Mouse (Mus musculus): ENCODE measurements around the gene Cpvl. TPM values are rescaled to one million over a fixed set of nuclear protein-coding genes. Genes with fewer than 3 reads are reported as not detected.

Cpvl gene
- polyA plus RNA-seq, 1 experiment from 2014 or later: 0.82 TPM

DNA sequence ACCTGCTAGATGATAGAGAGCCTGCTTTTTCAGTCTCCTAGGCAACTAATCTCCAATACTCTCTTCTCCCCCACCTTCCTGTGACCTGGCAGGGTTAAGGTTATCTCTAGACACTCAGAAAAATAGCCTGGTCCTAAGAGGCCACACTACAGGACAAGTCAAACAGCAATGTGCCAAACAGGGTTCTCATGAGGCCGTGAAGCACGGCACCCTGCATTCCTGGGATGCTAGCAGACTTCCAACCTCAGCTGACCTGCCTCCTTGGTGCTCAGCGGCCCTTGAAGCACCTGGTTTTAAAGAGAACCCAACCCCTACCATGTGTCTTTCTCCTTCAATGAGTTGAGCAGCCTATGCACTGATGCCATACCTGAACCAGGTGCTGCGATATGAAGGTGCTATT is 22.0 kb downstream of the Cpvl start:
- no peak overlapping the region for H3K27ac ChIP-seq (ENCODE audit: low read depth, low read length)
- no peaks in the 10 kb centered on the region for H3K27me3 ChIP-seq (replicated peaks; ENCODE audit: control insufficient read depth, insufficient read depth, low read length)
- H3K9ac ChIP-seq (ENCODE audit: low read depth, low read length): no peak overlapping the region
- no peak for TF ChIP-seq CTCF (IDR thresholded peaks at IDR 0.05; ENCODE audit: low read depth)
- no peaks in the 10 kb centered on the region for H3K4me1 ChIP-seq (replicated peaks; ENCODE audit: control insufficient read depth, insufficient read depth, low read length)
- H3K9me3 ChIP-seq (ENCODE audit: control insufficient read depth): no peaks in the 10 kb centered on the region
- H3K4me3 ChIP-seq (ENCODE audit: low read depth, low read length): no peak overlapping the region
- 63% methylated on average over 4 of the region's 4 CpGs for WGBS
- H3K4me2 ChIP-seq (replicated peaks; ENCODE audit: low read depth): no peak overlapping the region
- no peaks in the 10 kb centered on the region for H3K36me3 ChIP-seq (ENCODE audit: control insufficient read depth, insufficient read depth)
- ATAC-seq: no peak

DNA sequence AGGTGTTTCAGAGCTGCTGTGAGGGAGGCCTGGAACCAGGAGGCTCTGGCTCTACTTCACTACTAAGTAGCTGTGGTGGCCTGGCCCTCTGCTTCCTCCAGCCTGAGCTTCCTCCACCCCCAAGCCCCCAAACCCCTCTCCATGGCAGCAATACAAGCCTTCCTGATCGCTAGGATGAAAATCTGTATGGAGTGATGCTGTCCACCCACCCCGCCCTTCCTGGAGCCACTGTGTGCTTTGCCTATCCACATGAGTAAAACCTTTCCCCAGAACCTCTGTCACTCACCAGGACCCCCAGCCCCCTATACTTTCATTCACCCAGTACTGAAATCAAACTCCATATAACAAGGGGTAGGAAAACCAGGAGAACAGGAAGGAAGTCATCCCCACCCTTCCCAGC is 22.6 kb downstream of the Cpvl start:
- no peaks in the 10 kb centered on the region for H3K36me3 ChIP-seq (ENCODE audit: control insufficient read depth, insufficient read depth)
- H3K27me3 ChIP-seq (replicated peaks; ENCODE audit: control insufficient read depth, insufficient read depth, low read length): no peaks in the 10 kb centered on the region
- H3K9ac ChIP-seq (ENCODE audit: low read depth, low read length): no peak overlapping the region
- 83% methylated on average over 2 of the region's 2 CpGs for WGBS
- no peaks in the 10 kb centered on the region for H3K4me1 ChIP-seq (replicated peaks; ENCODE audit: control insufficient read depth, insufficient read depth, low read length)
- H3K27ac ChIP-seq (ENCODE audit: low read depth, low read length): no peak overlapping the region
- TF ChIP-seq CTCF (IDR thresholded peaks at IDR 0.05; ENCODE audit: low read depth): no peak
- H3K9me3 ChIP-seq (ENCODE audit: control insufficient read depth): no peaks in the 10 kb centered on the region
- ATAC-seq: no peak
- H3K4me2 ChIP-seq (replicated peaks; ENCODE audit: low read depth): no peak overlapping the region
- no peak overlapping the region for H3K4me3 ChIP-seq (ENCODE audit: low read depth, low read length)

DNA sequence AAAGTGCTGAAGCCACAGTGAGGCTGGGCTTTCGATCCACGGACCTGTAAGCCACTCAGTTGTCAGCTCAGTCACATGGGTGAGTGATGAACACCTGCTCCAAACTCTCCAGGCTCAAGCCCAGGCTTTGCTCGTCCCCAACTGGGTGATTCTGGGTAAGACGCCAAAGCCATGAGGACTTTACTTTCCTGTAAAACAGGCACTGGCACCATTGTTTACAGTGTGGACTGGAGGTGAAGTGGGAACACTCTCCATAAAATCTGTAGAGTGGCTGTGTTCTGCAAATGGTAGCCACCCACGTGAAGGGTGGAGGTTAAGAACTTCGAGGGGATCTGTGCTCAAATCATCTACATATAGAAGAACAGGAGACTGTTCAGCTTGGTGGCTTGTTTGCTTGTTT is 23.2 kb downstream of the Cpvl start:
- H3K27me3 ChIP-seq (replicated peaks; ENCODE audit: control insufficient read depth, insufficient read depth, low read length): no peaks in the 10 kb centered on the region
- H3K4me3 ChIP-seq (ENCODE audit: low read depth, low read length): no peak overlapping the region
- H3K9ac ChIP-seq (ENCODE audit: low read depth, low read length): no peak overlapping the region
- H3K4me1 ChIP-seq (replicated peaks; ENCODE audit: control insufficient read depth, insufficient read depth, low read length): no peaks in the 10 kb centered on the region
- no peak overlapping the region for H3K27ac ChIP-seq (ENCODE audit: low read depth, low read length)
- WGBS: 75% methylated on average over 6 of the region's 6 CpGs
- TF ChIP-seq CTCF (IDR thresholded peaks at IDR 0.05; ENCODE audit: low read depth): no peak
- H3K9me3 ChIP-seq (ENCODE audit: control insufficient read depth): no peaks in the 10 kb centered on the region
- no peaks in the 10 kb centered on the region for H3K36me3 ChIP-seq (ENCODE audit: control insufficient read depth, insufficient read depth)
- no peak for ATAC-seq
- no peak overlapping the region for H3K4me2 ChIP-seq (replicated peaks; ENCODE audit: low read depth)

DNA sequence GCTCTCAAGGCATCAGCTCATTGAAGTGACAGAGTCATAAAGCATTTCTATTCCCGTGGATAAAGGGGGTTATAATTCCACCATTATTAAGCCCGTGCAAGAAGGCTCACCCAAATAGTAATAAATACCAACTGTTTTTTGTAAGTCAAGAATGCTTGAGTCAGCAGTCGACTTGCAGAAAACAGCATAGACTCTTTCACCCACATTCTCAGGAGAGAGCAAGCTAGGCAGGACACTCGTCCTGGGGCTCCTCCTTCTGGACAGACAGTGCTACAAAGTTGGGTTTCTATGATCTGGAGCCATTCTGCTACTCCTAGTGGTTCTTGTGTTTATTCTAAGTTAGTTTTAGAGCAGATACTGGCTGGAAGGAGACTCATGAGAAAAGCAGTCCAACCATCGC is 24.4 kb downstream of the Cpvl start:
- Histone ChIP-seq H3K27ac (ENCODE audit: low read depth, low read length) (no peak overlapping the region), H3K4me2 (replicated peaks; ENCODE audit: low read depth) (no peak overlapping the region), H3K9me3 (ENCODE audit: control insufficient read depth) (no peaks in the 10 kb centered on the region), H3K4me1 (replicated peaks; ENCODE audit: control insufficient read depth, insufficient read depth, low read length) (no peaks in the 10 kb centered on the region), H3K4me3 (ENCODE audit: low read depth, low read length) (no peak overlapping the region), H3K27me3 (replicated peaks; ENCODE audit: control insufficient read depth, insufficient read depth, low read length) (no peaks in the 10 kb centered on the region), H3K9ac (ENCODE audit: low read depth, low read length) (no peak overlapping the region), H3K36me3 (ENCODE audit: control insufficient read depth, insufficient read depth) (no peaks in the 10 kb centered on the region)
- ATAC-seq: no peak
- TF ChIP-seq CTCF (IDR thresholded peaks at IDR 0.05; ENCODE audit: low read depth): peak; percentile 89
- 24% methylated on average over 5 of the region's 5 CpGs for WGBS

DNA sequence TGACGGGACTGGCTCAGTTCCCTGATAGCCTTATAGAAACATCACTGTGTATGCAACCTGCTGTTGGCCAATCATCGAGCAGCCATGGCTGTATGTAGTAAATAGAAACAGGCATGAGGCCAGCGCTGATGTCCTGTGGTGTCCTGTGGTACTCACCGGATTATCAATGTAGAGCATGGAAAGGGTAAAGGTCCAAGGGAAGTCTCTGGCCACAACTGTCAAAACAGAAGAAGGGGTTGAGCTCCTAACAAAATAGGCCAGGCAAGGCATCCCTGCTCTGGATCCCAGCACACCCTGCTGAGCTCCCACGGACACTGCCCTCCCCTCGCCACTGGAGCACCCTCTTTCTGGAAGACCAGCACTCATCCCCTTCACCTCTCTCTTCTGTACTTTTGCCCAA is 25.1 kb downstream of the Cpvl start:
- H3K4me1 ChIP-seq (replicated peaks; ENCODE audit: control insufficient read depth, insufficient read depth, low read length): no peaks in the 10 kb centered on the region
- no peak for TF ChIP-seq CTCF (IDR thresholded peaks at IDR 0.05; ENCODE audit: low read depth)
- H3K4me2 ChIP-seq (replicated peaks; ENCODE audit: low read depth): no peak overlapping the region
- no peaks in the 10 kb centered on the region for H3K36me3 ChIP-seq (ENCODE audit: control insufficient read depth, insufficient read depth)
- ATAC-seq: no peak
- 89% methylated on average over 6 of the region's 6 CpGs for WGBS
- H3K27me3 ChIP-seq (replicated peaks; ENCODE audit: control insufficient read depth, insufficient read depth, low read length): no peaks in the 10 kb centered on the region
- H3K27ac ChIP-seq (ENCODE audit: low read depth, low read length): no peak overlapping the region
- H3K9ac ChIP-seq (ENCODE audit: low read depth, low read length): no peak overlapping the region
- H3K4me3 ChIP-seq (ENCODE audit: low read depth, low read length): no peak overlapping the region
- no peaks in the 10 kb centered on the region for H3K9me3 ChIP-seq (ENCODE audit: control insufficient read depth)

DNA sequence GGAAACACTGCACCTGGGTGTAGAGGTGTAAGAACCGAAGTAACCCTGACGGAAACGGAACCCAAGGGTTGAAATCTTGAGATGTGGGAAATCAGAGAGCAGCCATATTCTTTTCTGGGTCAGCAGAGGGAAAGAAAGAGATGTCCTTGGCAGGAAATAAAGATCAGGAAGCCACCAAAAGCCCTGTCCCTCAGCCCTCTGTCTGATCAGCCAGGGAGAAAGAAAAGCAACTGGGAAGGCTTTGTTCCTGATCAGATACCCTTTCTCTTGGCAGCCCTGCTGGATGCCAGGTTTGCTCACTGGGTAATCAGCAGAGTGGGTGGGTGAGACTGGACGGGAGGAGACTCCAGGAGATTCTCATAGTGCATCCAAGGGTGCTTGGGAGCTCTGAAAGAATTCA is 27.1 kb downstream of the Cpvl start:
- Histone ChIP-seq H3K4me3 (ENCODE audit: low read depth, low read length) (no peak overlapping the region), H3K36me3 (ENCODE audit: control insufficient read depth, insufficient read depth) (no peaks in the 10 kb centered on the region), H3K9me3 (ENCODE audit: control insufficient read depth) (no peaks in the 10 kb centered on the region), H3K4me1 (replicated peaks; ENCODE audit: control insufficient read depth, insufficient read depth, low read length) (no peaks in the 10 kb centered on the region), H3K27ac (ENCODE audit: low read depth, low read length) (peak overlapping the region; percentile 43), H3K9ac (ENCODE audit: low read depth, low read length) (no peak overlapping the region), H3K4me2 (replicated peaks; ENCODE audit: low read depth) (no peak overlapping the region), H3K27me3 (replicated peaks; ENCODE audit: control insufficient read depth, insufficient read depth, low read length) (no peaks in the 10 kb centered on the region)
- no peak for ATAC-seq
- 73% methylated on average over 4 of the region's 4 CpGs for WGBS
- TF ChIP-seq CTCF (IDR thresholded peaks at IDR 0.05; ENCODE audit: low read depth): no peak

DNA sequence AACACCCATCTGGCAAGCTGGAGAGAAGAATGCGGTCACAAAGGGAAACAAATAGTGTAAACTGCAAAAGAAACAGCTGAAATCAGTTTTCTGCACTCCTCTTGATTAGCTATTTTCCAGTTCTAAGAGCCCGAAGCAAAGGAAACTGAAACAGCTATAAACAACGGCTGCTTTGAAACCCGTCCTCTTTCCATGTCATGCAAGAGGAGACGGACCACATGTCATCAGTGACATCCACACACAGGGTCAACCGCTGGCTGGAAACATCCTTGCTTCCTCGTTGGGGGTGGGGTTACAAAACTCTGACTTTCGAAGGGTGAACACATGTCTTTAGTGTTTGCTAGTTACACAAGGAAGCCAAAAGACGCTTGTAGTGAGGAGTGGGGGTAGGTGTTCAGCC is 27.6 kb downstream of the Cpvl start:
- Histone ChIP-seq H3K4me2 (replicated peaks; ENCODE audit: low read depth) (no peak overlapping the region), H3K4me1 (replicated peaks; ENCODE audit: control insufficient read depth, insufficient read depth, low read length) (no peaks in the 10 kb centered on the region), H3K9me3 (ENCODE audit: control insufficient read depth) (no peaks in the 10 kb centered on the region), H3K27me3 (replicated peaks; ENCODE audit: control insufficient read depth, insufficient read depth, low read length) (no peaks in the 10 kb centered on the region), H3K9ac (ENCODE audit: low read depth, low read length) (no peak overlapping the region), H3K36me3 (ENCODE audit: control insufficient read depth, insufficient read depth) (no peaks in the 10 kb centered on the region), H3K4me3 (ENCODE audit: low read depth, low read length) (no peak overlapping the region), H3K27ac (ENCODE audit: low read depth, low read length) (no peak overlapping the region; the same call in 1 of the 2 replicates)
- WGBS: 42% methylated on average over 9 of the region's 9 CpGs
- no peak for ATAC-seq
- no peak for TF ChIP-seq CTCF (IDR thresholded peaks at IDR 0.05; ENCODE audit: low read depth)
